Mouse (Mus musculus): ENCODE measurements around the gene Zfp943.
A peak's percentile ranks its signal among the peaks of the same experiment; 100 is the strongest.
"Not testable (repeated sequence)": the region's sequence is repeated elsewhere in the genome, so short reads cannot be mapped to it uniquely, and the experiment has no call there.

The Zfp943 gene

GRCm38 (mm10) chr17:21962107-21962907, at the start of gene Zfp943, which contains the start of gene Zfp942:
Gene Zfp943, plus strand, starts transcription at chr17:21962552.
Gene Zfp942, minus strand, starts transcription at chr17:21962464.
- peak; percentile 54 to 80 for DNase-seq (ENCODE audit: low spot score in 2 of 2)

DNA sequence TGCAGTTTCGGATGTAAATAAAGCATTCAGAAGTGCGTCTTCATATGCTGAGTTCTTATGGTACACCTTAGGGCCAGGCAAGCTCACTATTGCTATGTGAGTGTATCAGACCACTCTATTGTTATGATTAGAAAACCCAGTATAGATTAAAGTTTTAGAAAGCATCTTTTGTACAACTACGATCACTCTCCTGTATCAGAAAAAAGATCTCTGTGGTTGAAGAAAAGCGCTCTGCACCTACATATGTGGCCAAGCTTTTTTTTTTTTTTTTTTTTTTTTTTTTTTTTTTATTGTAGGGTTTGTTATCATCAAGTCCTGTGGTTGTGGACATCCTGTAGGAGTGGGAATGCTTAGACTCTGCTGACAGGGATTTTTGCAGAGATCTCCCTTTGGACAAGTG, 950 bp downstream of the Zfp943 start:
- DNase-seq (ENCODE audit: low spot score in 2 of 2) = no peak

GRCm38 (mm10) chr17:22035594-22035993, 73.2 kb downstream of the Zfp943 start:
- not testable (repeated sequence) for DNase-seq (ENCODE audit: low spot score in 2 of 2)

- DNase-seq (ENCODE audit: low spot score in 2 of 2) = no peak
Measured at GRCm38 (mm10) chr17:22049403-22049802, 87.1 kb downstream of the Zfp943 start.

GRCm38 (mm10) chr17:22053211-22053610, 90.9 kb downstream of the Zfp943 start:
- DNase-seq (ENCODE audit: low spot score in 2 of 2) = no peak

DNA sequence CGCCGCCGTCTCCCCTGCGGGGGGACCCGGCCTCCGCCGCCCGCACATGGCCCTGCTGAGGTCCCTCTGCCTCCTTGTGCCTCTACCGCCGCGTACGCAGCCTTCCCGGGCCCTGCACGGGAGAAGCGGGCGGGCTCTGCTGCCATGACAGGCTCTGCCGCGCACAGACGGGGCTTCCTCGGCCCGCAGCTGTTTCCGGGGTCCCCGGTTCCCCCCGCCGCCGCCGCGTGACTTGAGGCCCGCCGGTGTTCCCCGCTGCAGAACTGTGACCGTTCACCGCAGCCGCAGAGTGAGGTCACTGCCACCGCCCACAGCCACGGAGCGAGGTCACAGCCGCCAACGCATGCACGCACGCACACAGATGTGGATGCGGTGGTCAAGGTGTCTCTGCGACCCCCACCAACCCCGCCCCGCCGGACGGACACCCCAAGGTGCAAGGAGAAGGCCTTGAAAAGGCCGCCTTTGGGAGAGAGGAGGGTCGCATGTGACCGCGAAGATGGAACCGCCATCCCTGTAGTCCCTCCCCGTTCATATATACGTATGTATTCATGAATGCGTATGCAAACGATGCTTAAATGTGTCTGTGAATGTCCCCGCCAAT, 118.8 kb downstream of the Zfp943 start:
- peak; percentile 35 to 47 for DNase-seq (ENCODE audit: low spot score in 2 of 2)

DNA sequence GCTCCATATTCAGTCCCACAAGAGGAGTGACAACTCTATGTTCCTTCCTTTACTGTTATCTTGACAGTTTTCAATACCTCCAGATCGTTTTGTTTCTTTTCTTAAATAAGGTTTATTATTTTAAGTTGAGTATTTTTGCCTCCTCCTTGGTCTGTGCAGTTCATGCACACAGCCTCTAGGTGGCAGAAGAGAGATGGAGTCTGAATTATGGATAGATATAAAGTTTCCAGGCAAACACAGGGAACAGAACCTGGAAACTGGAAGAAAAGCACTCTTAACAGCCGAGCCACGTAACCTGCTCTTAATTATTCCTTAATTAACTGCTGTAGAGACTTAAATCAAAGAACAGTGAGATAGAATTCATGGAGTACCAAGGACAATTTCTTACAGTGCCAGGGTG, 120.9 kb downstream of the Zfp943 start:
- peak in 1 of 2 experiments; percentile 9 for DNase-seq (ENCODE audit: low spot score in 2 of 2)

GRCm38 (mm10) chr17:22118770-22119169, 156.4 kb downstream of the Zfp943 start:
- no peak for DNase-seq (ENCODE audit: low spot score in 2 of 2)

Data from urinary bladder, adult 18-20 months (tissue).